Mouse (Mus musculus) monocyte, adult 2 months (primary cell): ENCODE measurements around the gene Dpf3.

Experiments used
- DNase-seq, 2 experiments: peaks; one replicate each; pipeline ENCODE4 v3.0.0; 2022; ENCODE audit warnings: low spot score in 2 of 2, low read depth in 1 of 2

The Dpf3 gene

DNA sequence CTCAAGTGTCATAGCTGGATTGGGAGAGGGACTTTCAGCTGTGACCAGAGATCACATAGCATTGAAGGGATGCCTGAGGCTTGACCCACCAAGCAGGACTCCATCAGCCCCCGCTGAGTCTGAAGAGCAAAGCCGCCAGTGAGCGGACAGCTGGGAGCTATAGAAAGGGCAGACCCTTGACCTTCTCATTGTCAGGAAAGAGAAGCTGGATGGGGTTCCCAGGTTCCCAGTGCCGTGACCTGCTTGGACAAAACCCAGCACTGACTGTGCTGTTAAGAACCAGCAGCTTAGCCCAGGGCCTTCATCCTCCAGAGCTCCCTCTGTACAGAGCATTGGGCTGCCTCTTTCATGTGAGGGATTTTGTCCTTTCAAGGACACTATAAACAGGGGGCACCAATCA is 260.5 kb downstream of the Dpf3 start:
- DNase-seq: no peak

DNA sequence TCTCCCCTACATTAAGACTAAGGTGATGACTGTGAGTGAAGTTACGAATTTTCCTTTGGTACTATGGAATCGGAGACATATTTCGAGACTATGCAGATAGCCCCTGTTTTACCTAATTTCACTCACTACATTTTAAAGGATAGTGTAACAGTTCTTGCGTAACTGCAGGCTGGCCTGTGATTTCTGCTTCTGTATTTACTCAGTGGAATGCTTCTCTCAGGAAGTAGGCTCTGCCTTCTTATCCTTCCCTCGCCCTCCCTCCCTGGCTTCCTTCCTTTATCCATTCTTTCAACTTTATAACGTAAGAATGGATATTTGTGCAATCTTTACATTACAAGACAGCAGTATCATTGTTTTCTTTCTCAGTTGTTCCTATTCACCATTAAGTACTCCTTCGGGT is 266.6 kb downstream of the Dpf3 start:
- DNase-seq: no peak

DNA sequence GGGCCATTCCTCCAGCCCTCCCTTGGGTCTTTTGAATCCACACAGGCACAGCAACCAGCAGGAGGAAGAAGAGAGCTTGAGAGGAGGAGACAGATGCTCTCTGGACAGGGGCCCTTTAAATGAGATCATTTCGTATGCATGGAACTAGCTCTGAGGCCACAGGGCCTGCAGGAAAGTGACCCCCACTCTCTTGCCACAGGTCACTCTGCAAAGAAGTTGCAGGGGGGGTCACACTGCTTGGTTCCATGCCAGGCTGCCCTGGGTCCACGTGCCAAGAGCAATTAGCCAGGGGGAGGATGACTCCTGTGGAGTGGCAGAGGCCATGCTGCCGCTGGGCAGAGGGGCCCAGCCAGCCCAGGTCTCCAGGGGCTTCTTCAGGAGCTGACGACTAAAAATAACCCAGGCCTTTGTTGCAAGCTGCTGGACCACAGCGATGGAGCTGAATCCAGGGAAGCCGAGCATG is 273.6 kb downstream of the Dpf3 start:
- DNase-seq: no peak

DNA sequence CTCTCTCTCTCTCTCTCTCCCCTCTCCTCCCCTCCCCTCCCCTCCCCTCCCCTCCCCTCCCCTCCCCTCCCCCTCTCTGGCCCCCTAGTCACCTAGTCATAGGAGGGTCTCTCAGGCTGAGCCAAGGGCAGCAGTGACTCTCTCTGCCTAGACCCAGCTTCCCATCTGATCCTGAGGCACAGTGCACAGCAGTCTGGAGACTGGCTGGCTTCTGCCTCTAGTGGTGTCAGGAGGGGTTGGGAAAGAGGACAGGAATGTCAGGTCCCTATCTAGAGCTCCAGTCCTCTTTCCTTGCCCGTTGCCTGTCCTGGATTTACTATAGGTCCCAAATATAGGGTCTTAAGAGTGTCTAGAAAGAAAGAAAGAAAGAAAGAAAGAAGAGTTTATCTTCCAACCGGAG is 275.5 kb downstream of the Dpf3 start:
- DNase-seq: no peak

DNA sequence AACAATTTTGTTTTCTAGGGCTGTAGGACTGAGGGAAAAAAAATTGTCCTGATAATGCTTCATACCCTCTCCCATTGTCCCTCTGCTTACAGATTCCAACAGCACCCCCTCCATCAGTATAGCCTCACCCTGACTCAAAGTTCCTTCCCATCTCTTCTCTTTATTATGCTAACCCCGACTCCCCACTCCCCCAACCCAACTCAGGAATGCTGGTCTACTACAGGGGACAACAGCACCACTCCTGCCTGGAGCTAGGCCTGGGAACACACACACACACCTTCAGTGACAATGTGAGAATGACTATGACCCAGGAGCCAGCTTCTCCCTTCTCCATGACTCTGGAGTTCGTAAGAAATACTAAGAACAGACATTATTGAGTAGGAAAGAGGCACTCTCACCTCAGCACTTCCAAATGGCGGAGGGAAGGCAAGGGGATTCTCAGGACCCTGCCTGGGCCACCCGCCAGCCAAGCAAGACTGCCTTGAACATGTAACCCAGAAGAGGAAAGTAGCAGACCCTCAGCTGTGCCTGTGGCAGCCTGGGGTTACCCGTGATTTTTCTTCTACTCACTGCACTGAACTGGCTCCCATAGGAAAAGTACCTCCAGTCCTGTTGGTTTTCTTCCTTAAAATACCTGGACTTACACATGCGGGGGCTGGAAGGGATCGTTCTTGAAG is 276.2 kb downstream of the Dpf3 start:
- DNase-seq: no peak

DNA sequence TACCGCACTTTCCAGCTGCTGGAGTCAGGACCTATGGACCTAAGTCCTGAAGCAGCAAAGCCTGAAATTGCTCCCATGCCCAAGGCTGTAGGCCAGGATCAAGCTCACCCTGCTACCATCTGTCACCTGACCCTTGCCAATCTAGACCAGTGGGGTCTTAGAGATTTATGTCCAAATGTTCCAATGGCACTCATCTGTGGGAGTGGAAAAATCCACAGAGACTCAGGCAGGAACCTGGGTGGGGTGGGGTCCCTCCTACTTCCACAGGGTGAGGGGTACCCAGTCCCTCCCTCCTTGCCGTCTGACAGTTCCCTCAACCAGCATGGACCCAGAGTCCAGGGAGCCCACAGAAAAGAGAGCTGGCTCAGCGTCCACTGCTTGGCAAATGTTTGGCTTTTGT is 276.8 kb downstream of the Dpf3 start:
- DNase-seq: no peak

DNA sequence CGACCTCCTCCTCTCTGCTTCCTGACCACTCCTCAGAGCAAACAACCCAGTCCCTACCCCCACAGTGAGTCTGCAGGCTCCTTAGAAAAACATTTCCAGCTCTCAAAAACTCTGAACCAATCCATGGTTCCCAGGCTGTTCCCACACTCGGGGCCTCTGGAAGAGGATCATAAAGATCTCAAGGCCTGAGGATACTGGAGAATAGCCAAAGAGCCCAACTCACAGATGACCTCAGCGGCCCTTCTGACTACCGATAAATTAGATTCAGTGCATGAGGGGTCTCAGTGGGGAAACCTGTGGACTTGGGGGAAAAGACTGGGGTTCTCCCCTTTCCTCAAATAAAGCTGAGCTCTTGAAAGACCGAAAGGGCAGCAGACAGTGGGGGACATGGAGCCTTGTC is 277.2 kb downstream of the Dpf3 start:
- DNase-seq: no peak

DNA sequence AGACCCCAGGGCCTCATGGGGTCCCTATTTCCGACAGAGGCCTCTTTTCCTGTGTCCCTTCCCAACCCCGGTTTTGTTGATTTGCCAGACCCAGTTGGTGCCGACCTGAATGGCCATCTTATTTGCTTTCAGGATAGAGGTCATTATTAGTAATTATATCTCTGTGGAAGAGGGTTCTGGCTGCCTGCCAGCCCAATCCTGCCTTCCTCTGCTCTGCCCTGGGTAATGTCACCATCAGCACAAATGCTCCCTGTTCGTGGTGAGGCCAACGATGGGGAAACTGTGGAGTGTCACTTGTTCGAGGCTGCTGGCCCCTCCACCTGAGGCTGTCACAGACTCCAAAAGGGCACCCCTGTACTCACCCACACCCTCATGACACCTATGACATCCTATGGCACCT is 278.1 kb downstream of the Dpf3 start:
- DNase-seq: no peak

DNA sequence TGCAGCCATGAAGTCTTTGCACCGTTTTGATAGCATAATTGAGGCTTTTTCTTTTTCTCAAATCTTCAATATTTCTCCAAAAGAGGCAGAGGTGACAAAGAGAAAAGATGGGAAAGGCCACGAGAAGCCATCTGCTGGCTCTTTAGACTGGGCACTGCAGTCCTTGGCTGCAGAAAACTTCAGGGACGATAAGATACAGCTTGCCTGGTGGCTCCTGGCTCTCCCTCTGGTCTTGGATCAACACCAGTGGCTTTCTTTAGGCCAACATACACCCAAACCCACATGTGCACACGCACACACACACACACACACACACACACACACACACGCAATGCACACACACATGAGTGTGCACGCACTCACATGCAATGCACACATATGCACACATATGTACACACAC is 278.7 kb downstream of the Dpf3 start:
- DNase-seq: no peak

DNA sequence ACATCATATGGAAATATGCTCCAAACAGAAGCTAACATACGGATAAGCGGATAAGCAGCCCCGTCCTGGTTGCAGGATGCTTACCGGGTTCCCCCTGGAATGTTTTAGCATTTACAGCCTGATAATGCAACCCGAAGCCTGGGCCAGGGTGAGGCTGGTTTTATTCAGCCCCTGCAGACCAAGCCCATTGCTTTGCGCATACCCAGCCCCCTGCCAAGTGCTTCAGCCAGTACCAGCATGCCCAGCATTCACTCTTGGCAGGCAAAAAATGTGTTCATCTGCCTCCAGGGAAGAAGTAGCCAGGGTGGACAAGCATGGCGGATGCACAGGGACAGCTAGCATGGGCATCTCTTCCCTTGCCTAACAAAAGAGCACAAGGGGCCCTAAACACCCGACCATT is 279.5 kb downstream of the Dpf3 start:
- no peak for DNase-seq

DNA sequence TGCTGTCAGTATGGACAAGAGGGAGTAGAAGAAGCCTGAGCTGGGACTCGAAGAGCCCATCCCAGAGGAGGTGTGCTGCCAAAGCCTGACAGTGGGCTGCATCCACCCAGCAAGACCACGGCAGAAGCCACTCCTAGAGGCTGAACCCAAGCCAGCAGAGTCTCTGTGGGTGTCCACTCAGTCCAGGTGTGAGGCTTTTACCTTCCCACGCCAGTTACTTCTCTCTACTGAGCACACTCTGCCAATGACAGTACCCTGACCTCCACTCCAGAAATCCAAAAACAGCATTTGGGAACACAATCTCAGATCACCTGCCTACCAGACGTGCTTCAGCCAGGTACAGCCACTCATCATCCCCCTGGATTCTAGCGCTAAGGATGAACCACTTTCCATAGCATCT is 280.0 kb downstream of the Dpf3 start:
- no peak for DNase-seq

DNA sequence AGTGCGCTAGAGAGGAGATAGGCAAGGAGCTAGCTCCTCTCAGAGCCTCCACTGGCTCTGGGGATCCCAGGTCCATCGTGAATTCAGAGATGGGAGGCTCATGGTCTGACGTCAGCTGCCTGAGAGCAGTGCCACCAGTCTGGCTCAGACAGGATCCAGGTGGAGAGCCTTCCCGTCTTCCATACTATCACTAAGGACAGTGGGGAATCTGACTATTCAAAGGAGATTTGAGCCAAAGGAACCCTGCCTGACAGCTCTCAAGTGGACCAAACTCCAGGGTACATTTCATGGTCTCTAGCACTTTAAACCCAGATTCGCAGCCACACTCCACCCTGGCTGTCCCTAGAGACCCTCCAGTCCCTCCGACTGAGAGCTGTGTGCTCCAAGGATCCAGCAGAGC is 280.6 kb downstream of the Dpf3 start:
- no peak for DNase-seq

DNA sequence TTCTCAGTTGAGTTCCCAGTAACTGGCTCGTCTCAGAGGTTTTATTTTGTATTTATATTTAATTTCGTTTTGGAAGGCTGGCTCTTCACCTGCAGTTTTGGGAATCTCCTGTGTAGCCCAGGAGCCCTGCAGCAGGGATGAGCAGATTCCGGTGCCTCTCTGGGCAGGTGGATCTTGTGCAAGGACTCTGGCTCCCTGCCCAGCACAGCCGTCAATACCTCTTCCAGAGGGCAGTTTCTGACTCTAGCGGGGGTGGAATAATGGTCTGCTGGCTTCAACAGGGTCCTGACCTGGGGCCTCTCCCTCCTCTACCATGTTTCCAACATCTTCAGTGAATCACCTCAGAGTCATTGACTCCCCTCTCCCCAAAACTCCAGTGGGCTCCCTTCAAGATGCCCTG is 283.2 kb downstream of the Dpf3 start:
- DNase-seq: no peak

DNA sequence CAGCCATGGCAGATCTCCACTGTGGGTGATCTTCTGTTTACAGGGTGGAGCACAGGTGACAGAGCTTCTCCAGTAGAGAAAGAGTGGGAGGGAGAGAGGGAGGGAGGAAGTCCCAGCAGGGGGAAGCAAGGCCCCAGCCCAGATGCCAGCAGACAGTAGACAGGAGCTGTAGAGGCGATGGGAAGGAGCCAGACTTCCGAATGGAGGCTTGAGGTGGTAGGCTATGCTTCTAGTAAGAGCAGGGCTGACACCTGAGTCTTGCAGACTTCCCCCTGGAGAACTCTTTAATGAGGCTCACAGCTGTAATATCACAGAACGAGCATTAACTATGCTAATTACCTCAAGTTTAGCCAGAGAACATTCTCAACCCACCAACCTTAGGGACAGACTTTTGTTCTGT is 285.8 kb downstream of the Dpf3 start:
- DNase-seq: no peak

DNA sequence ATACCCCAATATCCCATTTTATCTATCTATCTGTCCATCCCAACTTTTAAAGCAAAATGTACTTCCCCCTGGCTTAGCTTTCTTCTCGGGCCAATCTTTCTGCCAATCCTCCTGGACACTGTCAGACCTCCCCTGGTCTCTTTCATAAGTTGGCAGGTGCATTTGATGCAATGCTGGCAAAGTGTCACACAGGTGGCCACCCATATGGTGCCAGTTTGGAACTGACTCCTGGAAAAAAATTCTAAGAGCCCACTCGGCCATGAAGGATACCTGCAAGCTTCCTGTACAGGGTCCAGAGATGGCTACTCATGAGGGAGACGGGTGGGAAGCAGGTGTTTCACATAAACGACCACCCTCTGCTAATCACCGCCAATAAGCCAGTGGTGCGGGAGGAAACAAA is 307.0 kb downstream of the Dpf3 start:
- no peak for DNase-seq

DNA sequence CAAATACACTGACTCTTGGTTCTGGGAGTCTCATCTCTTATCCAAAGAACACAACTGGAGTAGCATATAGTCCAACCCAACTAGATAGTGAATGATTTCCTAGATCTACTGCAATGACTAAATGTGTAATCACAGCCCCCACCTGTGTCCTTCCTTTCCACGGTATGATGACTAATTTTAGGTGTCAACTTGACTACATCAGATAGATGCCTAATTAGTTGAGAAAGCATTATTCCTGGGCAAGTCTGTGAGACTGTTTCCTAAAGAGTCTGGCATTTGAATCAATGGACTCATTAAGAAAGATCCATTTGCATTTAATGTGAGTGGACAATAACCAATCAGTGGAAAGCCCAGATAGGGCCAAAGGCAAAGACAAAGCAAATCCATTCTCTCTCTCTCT is 307.7 kb downstream of the Dpf3 start:
- DNase-seq: no peak

DNA sequence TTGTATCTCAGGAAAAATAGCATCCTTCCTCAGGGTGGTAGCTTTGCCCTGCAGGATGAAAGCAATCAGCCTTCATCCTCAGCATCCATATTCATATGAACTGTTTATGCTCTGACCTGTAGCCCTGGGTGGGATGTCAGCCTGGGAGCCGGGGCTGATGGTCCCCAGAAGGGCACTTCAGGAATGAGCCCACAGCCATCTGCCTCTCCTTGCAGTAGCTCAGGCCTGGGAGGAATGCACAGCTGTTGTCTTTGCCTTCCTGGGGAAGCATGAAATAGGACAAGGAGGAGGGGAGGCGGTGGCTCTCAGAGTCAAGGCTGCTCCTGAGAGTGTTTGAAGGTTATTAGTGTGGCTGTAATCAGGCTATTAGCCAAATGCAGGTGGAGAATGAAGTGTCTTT is 308.7 kb downstream of the Dpf3 start:
- DNase-seq: no peak

DNA sequence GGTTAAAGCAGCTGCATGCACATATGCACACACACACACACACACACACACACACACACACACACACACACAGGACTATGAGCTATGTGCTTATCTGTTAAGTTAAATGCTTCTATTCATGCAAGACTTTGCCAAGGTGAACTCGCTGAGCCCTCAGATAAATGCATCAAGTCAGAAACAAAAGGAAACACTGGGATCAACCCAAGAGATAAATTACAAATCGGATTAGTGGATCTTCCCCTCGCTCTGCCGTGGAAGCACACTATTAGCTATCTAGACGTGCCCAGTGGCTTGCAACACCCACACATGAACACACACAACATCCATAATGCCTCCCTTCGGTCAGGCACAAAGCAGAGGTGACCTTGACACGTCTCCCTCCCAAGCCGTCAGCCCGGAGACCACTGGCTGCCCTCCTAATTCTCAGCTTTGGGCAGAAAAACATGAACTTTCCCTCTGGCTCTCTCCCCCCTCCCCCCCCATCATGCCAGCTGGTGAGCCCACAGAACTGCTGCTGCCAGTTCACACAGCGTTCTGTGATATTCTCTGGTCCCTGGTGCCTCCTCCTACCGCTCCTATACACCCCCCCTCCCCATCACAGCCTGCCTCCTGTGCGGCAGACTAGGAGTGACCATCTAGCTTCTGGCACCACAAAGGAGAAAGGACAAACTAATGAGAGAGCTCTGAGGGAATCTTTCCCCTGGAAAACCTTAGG is 317.9 kb downstream of the Dpf3 start:
- no peak for DNase-seq

DNA sequence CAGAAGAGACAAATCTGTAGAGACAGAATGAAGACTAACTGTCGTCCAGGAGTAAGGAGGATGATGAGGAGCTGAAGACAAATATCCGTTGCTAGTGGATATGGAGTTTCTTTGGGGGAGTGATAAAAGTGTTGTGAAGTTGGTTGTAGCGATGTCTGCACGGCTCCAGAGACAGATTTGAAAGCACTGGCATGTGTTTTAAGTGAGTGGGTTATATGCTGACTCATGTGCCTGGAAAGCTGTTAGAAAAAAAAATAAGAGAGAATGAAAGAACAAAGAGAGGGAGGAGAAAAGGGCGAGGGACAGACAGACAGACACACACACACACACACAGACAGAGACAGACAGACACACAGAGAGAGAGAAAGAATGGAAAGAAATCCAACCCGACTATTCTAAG is 319.2 kb downstream of the Dpf3 start:
- DNase-seq: no peak

DNA sequence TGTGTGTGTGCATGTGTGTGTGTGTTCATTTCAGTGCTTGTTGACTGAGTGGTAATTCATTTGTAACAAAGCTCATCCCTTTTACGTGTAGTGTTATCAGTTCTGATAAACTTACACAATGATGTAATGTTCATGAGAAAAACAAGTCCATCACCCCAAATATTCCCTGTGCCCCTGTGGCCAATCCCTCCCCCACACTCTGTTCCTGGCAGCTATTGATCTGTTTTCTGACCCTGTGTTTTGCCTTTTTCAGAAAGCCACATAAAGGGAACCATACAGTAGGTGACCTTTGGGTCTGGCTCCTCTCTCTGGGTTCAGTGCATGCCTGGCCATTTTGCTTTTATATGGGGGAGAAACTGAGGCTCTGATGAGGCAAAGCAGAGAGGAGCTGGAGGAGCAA is 322.5 kb downstream of the Dpf3 start:
- no peak for DNase-seq
